Mouse (Mus musculus) hindbrain, postnatal 0 days (tissue): Measurements from ENCODE around the gene Syk. TPM values are rescaled to one million over a fixed set of nuclear protein-coding genes. Genes with fewer than 3 reads are reported as not detected.

Experiments used
- ATAC-seq: fragments of 200-750 bp; cut with Nextera tagmentation; 2 replicates; pipeline ENCODE4 v1.8.0; 2017; ENCODE audit warnings: mild to moderate bottlenecking, moderate TSS enrichment, moderate library complexity
- DNase-seq: peaks from one replicate; pipeline ENCODE4 v3.0.0-alpha.2; 2015; ENCODE audit warnings: low spot score
- H3K27ac ChIP-seq: fragments of 300-500 bp; sonication (generic); 2 replicates; pipeline ENCODE4 v1.5.1; 2014; ENCODE audit warnings: mild to moderate bottlenecking
- H3K27me3 ChIP-seq: fragments of 300-500 bp; sonication (generic); 2 replicates; pipeline ENCODE4 v1.6.1; 2014; ENCODE audit warnings: low read length, mixed read lengths; ENCODE audit not compliant: insufficient read depth
- H3K36me3 ChIP-seq: fragments of 300-500 bp; sonication (generic); 2 replicates; pipeline ENCODE4 v1.6.1; 2014; ENCODE audit warnings: low read length, mixed read lengths; ENCODE audit not compliant: insufficient read depth
- H3K4me1 ChIP-seq: fragments of 300-500 bp; sonication (generic); 2 replicates; pipeline ENCODE4 v1.6.1; 2014; ENCODE audit warnings: antibody characterized with exemption, low read length, mixed read lengths; ENCODE audit not compliant: insufficient read depth
- H3K4me2 ChIP-seq: fragments of 300-500 bp; sonication (generic); 2 replicates; pipeline ENCODE4 v1.6.1; 2014; ENCODE audit warnings: low read depth, mild to moderate bottlenecking, low read length, moderate library complexity, mixed read lengths
- H3K4me3 ChIP-seq: fragments of 300-500 bp; sonication (generic); 2 replicates; pipeline ENCODE4 v1.5.1; 2014; ENCODE audit warnings: low read length
- H3K9ac ChIP-seq: fragments of 300-500 bp; sonication (generic); replicated peaks from 2 replicates; pipeline ENCODE4 v1.6.1; 2014; ENCODE audit warnings: mild to moderate bottlenecking, low read length, moderate library complexity, mixed read lengths
- H3K9me3 ChIP-seq: fragments of 300-500 bp; sonication (generic); 2 replicates; pipeline ENCODE4 v1.6.1; 2016; ENCODE audit warnings: low read length, mixed read lengths
- CTCF ChIP-seq: IDR thresholded peaks from 2 replicates; pipeline ENCODE4 v1.5.1; 2016; ENCODE audit warnings: antibody characterized with exemption, control low read depth, low read depth
- WGBS: fragments of 180-500 bp; shearing (Covaris S2); extraction: QIAGEN DNeasy Blood & Tissue Kit; methylation state at CpG from one replicate; pipeline ENCODE4 v1.1.7; 2014; 5-methylcytosine and 5-hydroxymethylcytosine counted together
- polyA plus RNA-seq: library from polyadenylated mRNA; unstranded; fragments of >200 nt; fragmentation: Nextera tagmentation; extraction: Ambion mirVana; gene quantifications from 2 replicates; pipeline ENCODE4 v1.2.1, GENCODE M21; 2015
- total RNA-seq: library from RNA; depleted of rRNA; stranded (reverse); fragments of >200 nt; gene quantifications from 2 replicates; pipeline ENCODE4 v1.2.3, GENCODE M21; 2014

The Syk gene
- total and polyA plus RNA-seq, 2 experiments from 2014 or later, result 1.2 to 2.7 TPM

- Histone ChIP-seq H3K4me2 (no peak overlapping the region), H3K27ac (no peak overlapping the region), H3K9ac (no peak overlapping the region), H3K9me3 (no peaks in the 10 kb centered on the region), H3K27me3 (no peaks in the 10 kb centered on the region), H3K4me1 (no peaks in the 10 kb centered on the region), H3K4me3 (no peak overlapping the region), H3K36me3 (no peaks in the 10 kb centered on the region)
- no peak for TF ChIP-seq CTCF
- ATAC-seq (no peak), DNase-seq (no peak)
- 68% methylated on average over 5 of the region's 5 CpGs for WGBS
Observed at GRCm38 (mm10) chr13:52596692-52597091, 13.7 kb downstream of the Syk start.

DNA sequence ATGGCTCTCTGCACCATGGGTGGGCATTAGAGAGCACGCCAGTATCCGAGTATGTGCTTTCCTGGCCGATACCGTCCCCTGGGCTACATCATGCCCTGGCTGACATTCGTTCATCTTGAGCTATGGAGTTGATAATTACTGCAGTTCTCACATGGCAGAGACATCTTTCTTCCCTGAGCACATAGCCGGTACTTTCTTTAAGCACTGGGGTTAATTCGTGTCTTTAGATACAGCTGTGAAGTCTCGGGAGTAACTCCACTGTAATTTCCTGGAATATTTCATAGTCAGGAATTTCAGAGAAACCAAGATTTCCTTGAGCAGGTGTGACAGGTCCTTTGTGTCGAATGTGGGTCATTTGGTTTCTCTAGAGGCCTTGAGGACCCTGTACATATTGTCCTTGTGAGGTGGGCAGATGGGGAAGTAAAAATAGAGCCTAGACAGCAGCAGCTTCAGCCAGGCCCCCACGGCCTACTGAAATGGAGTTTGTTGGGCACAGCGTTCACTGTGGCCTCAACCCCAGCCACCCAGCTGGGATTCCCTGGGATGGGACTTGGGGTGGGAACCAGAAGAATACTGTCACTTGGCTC is 14.2 kb downstream of the Syk start:
- no peaks in the 10 kb centered on the region for H3K27me3 ChIP-seq
- no peak overlapping the region for H3K27ac ChIP-seq
- no peak overlapping the region for H3K4me2 ChIP-seq
- DNase-seq, result no peak
- no peak overlapping the region for H3K4me3 ChIP-seq
- no peaks in the 10 kb centered on the region for H3K36me3 ChIP-seq
- no peaks in the 10 kb centered on the region for H3K9me3 ChIP-seq
- 62% methylated on average over 11 of the region's 11 CpGs for WGBS
- H3K4me1 ChIP-seq, result no peaks in the 10 kb centered on the region
- no peak for TF ChIP-seq CTCF
- H3K9ac ChIP-seq, result no peak overlapping the region
- ATAC-seq, result no peak

DNA sequence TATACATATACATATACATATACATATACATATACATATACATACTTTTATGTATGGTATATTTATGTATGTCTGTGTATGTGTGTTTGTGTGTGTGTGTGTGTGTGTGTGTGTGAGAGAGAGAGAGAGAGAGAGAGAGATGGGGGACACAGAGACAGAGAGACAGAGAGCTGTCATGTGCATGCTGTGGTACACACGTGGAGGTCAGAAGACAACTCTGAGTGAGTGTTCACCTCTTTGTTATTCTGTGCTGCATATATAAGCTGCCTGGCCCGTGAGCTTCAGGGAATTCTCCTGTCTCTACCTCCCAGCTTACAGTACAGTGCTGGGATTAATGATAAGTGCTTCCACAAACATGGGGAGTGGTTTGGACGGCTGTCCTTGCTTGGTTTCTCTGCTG is 15.3 kb downstream of the Syk start:
- ATAC-seq (no peak), DNase-seq (no peak)
- TF ChIP-seq CTCF, result no peak
- Histone ChIP-seq H3K27me3 (no peaks in the 10 kb centered on the region), H3K4me3 (no peak overlapping the region), H3K27ac (no peak overlapping the region), H3K9me3 (no peaks in the 10 kb centered on the region), H3K36me3 (no peaks in the 10 kb centered on the region), H3K4me2 (no peak overlapping the region), H3K9ac (no peak overlapping the region), H3K4me1 (no peaks in the 10 kb centered on the region)
- 65% methylated on average over 3 of the region's 3 CpGs for WGBS

GRCm38 (mm10) chr13:52600015-52600643 is 17.2 kb downstream of the Syk start:
- no peak overlapping the region for H3K27ac ChIP-seq
- no peak for TF ChIP-seq CTCF
- no peak overlapping the region for H3K4me3 ChIP-seq
- H3K4me1 ChIP-seq, result no peaks in the 10 kb centered on the region
- H3K4me2 ChIP-seq, result no peak overlapping the region
- H3K27me3 ChIP-seq, result no peaks in the 10 kb centered on the region
- WGBS, result 56% methylated on average over 4 of the region's 4 CpGs
- H3K36me3 ChIP-seq, result no peaks in the 10 kb centered on the region
- ATAC-seq (no peak), DNase-seq (no peak)
- H3K9ac ChIP-seq, result no peak overlapping the region
- no peaks in the 10 kb centered on the region for H3K9me3 ChIP-seq

- no peak for ATAC-seq
- H3K4me3 ChIP-seq, result no peak overlapping the region
- DNase-seq, result no peak
- H3K36me3 ChIP-seq, result no peaks in the 10 kb centered on the region
- no peak overlapping the region for H3K9ac ChIP-seq
- no peaks in the 10 kb centered on the region for H3K9me3 ChIP-seq
- no peaks in the 10 kb centered on the region for H3K4me1 ChIP-seq
- H3K4me2 ChIP-seq, result no peak overlapping the region
- no peaks in the 10 kb centered on the region for H3K27me3 ChIP-seq
- no peak for TF ChIP-seq CTCF
- no peak overlapping the region for H3K27ac ChIP-seq
- 44% methylated on average over 4 of the region's 4 CpGs for WGBS
Observed at GRCm38 (mm10) chr13:52602752-52603151, 19.8 kb downstream of the Syk start.

DNA sequence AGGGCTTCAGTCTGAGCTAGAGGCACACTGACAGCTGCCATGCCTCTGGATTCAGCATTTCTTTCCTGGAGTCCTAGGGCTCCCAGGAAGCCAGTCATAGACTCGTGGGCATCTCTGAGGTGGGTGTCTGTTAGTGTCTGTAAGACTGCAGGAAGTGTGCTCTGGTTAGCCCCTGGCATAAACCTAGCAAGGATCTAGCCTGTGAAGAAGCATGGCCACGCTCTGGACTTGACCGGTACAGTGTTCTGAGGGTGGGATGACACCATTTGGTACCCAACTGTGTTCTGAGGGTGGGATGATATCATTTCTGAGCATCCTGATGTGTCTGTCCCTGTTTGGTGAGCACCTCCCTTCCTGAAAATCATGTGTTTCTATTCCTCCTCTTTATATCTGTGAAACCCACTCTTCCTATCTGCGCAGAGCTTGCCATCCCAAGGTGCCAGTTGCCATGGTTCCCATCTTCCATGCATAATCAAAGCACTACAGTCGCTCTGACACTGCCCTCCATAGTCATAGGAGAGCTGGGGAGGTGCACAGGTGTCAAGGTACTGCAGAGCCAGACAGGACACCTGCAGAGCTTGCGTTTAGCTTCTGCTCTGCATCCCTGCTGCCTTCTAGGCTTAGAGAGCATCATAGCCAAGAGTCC is 20.9 kb downstream of the Syk start:
- Histone ChIP-seq H3K4me3 (no peak overlapping the region), H3K27ac (peak overlapping the region; percentile 26; the same call in 1 of the 2 replicates), H3K36me3 (no peaks in the 10 kb centered on the region), H3K9ac (no peak overlapping the region), H3K9me3 (no peaks in the 10 kb centered on the region), H3K4me1 (no peaks in the 10 kb centered on the region), H3K27me3 (no peaks in the 10 kb centered on the region), H3K4me2 (no peak overlapping the region)
- peak; percentile 86 for ATAC-seq
- no peak for TF ChIP-seq CTCF
- 66% methylated on average over 6 of the region's 6 CpGs for WGBS
- DNase-seq, result peak; percentile 47

DNA sequence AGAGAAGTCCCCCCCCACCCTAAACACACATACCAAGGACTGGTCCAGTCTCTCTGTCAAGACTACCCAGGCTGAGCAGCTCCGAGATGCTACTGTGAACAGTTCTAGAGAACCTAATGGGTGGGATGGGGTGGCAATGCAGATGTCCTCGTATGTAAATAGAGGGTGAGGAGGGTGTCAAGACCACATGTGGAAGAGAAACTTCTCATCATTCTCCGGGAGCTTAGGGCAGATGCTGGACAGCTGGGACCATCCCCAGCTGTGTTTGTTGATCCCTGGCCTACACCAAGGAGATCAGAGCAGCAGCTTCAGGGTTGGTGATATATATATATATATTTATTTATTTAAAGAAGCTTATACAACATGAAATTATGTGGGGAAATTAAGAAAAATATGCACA is 22.0 kb downstream of the Syk start:
- ATAC-seq (no peak), DNase-seq (no peak)
- H3K27ac ChIP-seq, result no peak overlapping the region
- no peaks in the 10 kb centered on the region for H3K4me1 ChIP-seq
- 87% methylated on average over 3 of the region's 3 CpGs for WGBS
- no peak overlapping the region for H3K9ac ChIP-seq
- no peaks in the 10 kb centered on the region for H3K9me3 ChIP-seq
- TF ChIP-seq CTCF, result no peak
- no peak overlapping the region for H3K4me3 ChIP-seq
- no peaks in the 10 kb centered on the region for H3K27me3 ChIP-seq
- no peak overlapping the region for H3K4me2 ChIP-seq
- no peaks in the 10 kb centered on the region for H3K36me3 ChIP-seq
